Mouse (Mus musculus) small intestine, adult 2 months (tissue): Measurements from ENCODE around the gene Slc17a7. TPM values are rescaled to one million over a fixed set of nuclear protein-coding genes. Genes with fewer than 3 reads are reported as not detected.

Source experiments
- H3K27ac ChIP-seq: fragments of 200-500 bp; 2 replicates; pipeline ENCODE4 v1.5.1; 2012; ENCODE audit warnings: low read depth, low read length, control low read depth, inconsistent platforms; ENCODE audit not compliant: insufficient read depth
- H3K27me3 ChIP-seq: fragments of 200-500 bp; 2 replicates; pipeline ENCODE4 v1.6.1; 2012; ENCODE audit warnings: mild to moderate bottlenecking, moderate library complexity, low read length, inconsistent platforms; ENCODE audit not compliant: control insufficient read depth, insufficient read depth
- H3K36me3 ChIP-seq: fragments of 200-500 bp; 2 replicates; pipeline ENCODE4 v1.6.1; 2012; ENCODE audit warnings: mild to moderate bottlenecking, low read length, control low read depth, inconsistent platforms; ENCODE audit not compliant: control insufficient read depth, insufficient read depth
- H3K4me1 ChIP-seq: fragments of 200-500 bp; 2 replicates; pipeline ENCODE4 v1.6.1; 2012; ENCODE audit warnings: low read length, inconsistent platforms, mixed read lengths; ENCODE audit not compliant: control insufficient read depth, insufficient read depth, insufficient read length
- H3K4me3 ChIP-seq: fragments of 200-500 bp; 2 replicates; pipeline ENCODE4 v1.5.1; 2012; ENCODE audit warnings: low read depth, mild to moderate bottlenecking, control low read depth, inconsistent platforms, low read length, moderate library complexity
- CTCF ChIP-seq: fragments of 200-500 bp; IDR thresholded peaks from 2 replicates; pipeline ENCODE4 v1.5.1; 2012; ENCODE audit warnings: low read depth, mild to moderate bottlenecking, control low read depth, inconsistent platforms, low read length, moderate library complexity, mixed read lengths; ENCODE audit not compliant: insufficient replicate concordance, insufficient read length; ENCODE audit errors: extremely low read depth
- POLR2A ChIP-seq: fragments of 200-500 bp; IDR thresholded peaks from 2 replicates; pipeline ENCODE4 v1.6.1; 2012; ENCODE audit warnings: low read depth, mild to moderate bottlenecking, control low read depth, inconsistent platforms, low read length, moderate library complexity
- WGBS: fragments of 180-500 bp; shearing (Covaris S2); methylation state at CpG from one replicate; pipeline ENCODE4 v1.1.7; 2018; 5-methylcytosine and 5-hydroxymethylcytosine counted together
- polyA plus RNA-seq: library from polyadenylated mRNA; depleted of rRNA; stranded (reverse); fragments of >200 nt; gene quantifications from 2 replicates; pipeline ENCODE4 v1.2.3, GENCODE M21; 2012

The Slc17a7 gene
- polyA plus RNA-seq, 1 experiment, result 0.09 TPM

- Histone ChIP-seq H3K36me3 (no peaks in the 10 kb centered on the region), H3K4me1 (no peaks in the 10 kb centered on the region), H3K4me3 (no peak overlapping the region), H3K27me3 (peaks cover 59% of the 10 kb centered on the region), H3K27ac (no peak overlapping the region)
- WGBS, result 6% methylated on average over 23 of the region's 23 CpGs
- TF ChIP-seq POLR2A, result no peak
- TF ChIP-seq CTCF, result no peak
Observed at GRCm38 (mm10) chr7:45175929-45176328, 12.2 kb downstream of the Slc17a7 start.

- WGBS, result 8% methylated on average over 31 of the region's 31 CpGs
- Histone ChIP-seq H3K27me3 (peaks cover 63% of the 10 kb centered on the region), H3K4me3 (no peak overlapping the region), H3K27ac (no peak overlapping the region), H3K36me3 (no peaks in the 10 kb centered on the region), H3K4me1 (no peaks in the 10 kb centered on the region)
- TF ChIP-seq CTCF (no peak), POLR2A (no peak)
Observed at GRCm38 (mm10) chr7:45176356-45176755, 12.6 kb downstream of the Slc17a7 start.

- H3K36me3 ChIP-seq, result no peaks in the 10 kb centered on the region
- peaks cover 10% of the 10 kb centered on the region for H3K4me1 ChIP-seq
- H3K27me3 ChIP-seq, result peaks cover 68% of the 10 kb centered on the region
- WGBS, result 23% methylated on average over 7 of the region's 7 CpGs
- no peak overlapping the region for H3K4me3 ChIP-seq
- no peak overlapping the region for H3K27ac ChIP-seq
- TF ChIP-seq CTCF (no peak), POLR2A (no peak)
Observed at GRCm38 (mm10) chr7:45178550-45178949, 14.8 kb downstream of the Slc17a7 start.

GRCm38 (mm10) chr7:45179469-45179868, 15.7 kb downstream of the Slc17a7 start, which contains the start of gene Gfy:
Gfy (minus strand) TSS chr7:45179569.
- Histone ChIP-seq H3K4me1 (peaks cover 10% of the 10 kb centered on the region), H3K27me3 (peaks cover 64% of the 10 kb centered on the region), H3K36me3 (no peaks in the 10 kb centered on the region), H3K4me3 (no peak within 1 kb of the TSS), H3K27ac (no peak within 1 kb of the TSS)
- WGBS, result 33% methylated on average over 7 of the region's 7 CpGs
- no peak for TF ChIP-seq POLR2A
- no peak for TF ChIP-seq CTCF

GRCm38 (mm10) chr7:45180896-45181477, 17.2 kb downstream of the Slc17a7 start, which contains the start of gene Pth2:
Pth2 (plus strand) TSS chr7:45180995.
- Histone ChIP-seq H3K36me3 (no peaks in the 10 kb centered on the region), H3K27me3 (peaks cover 59% of the 10 kb centered on the region), H3K4me3 (peak within 1 kb of the TSS; percentile 11; the same call in 1 of the 2 replicates), H3K27ac (no peak within 1 kb of the TSS), H3K4me1 (peaks cover 10% of the 10 kb centered on the region)
- TF ChIP-seq CTCF (no peak), POLR2A (no peak)
- 28% methylated on average over 20 of the region's 20 CpGs for WGBS

GRCm38 (mm10) chr7:45181540-45181939, 17.8 kb downstream of the Slc17a7 start:
- no peaks in the 10 kb centered on the region for H3K36me3 ChIP-seq
- H3K27me3 ChIP-seq, result peaks cover 53% of the 10 kb centered on the region
- peak overlapping the region; percentile 11; the same call in 1 of the 2 replicates for H3K4me3 ChIP-seq
- TF ChIP-seq CTCF, result no peak
- no peak for TF ChIP-seq POLR2A
- WGBS, result 5% methylated on average over 35 of the region's 35 CpGs
- peaks cover 10% of the 10 kb centered on the region for H3K4me1 ChIP-seq
- H3K27ac ChIP-seq, result no peak overlapping the region

- Histone ChIP-seq H3K27ac (no peak overlapping the region), H3K27me3 (peaks cover 46% of the 10 kb centered on the region), H3K4me1 (peaks cover 10% of the 10 kb centered on the region), H3K4me3 (peak overlapping the region; percentile 54), H3K36me3 (no peaks in the 10 kb centered on the region)
- WGBS, result under 1% methylated on average over 34 of the region's 34 CpGs
- TF ChIP-seq POLR2A (no peak), CTCF (no peak)
Observed at GRCm38 (mm10) chr7:45182199-45182601, 18.5 kb downstream of the Slc17a7 start.
